ENCODE assay signal across 24 mouse cellular contexts in genomic region chr9:47831412-47831811, GRCm38 (mm10).
DNase-seq lines count a peak whose midpoint lies in the region; ATAC-seq and TF ChIP-seq lines count a peak whose summit lies in the region.
"Had no signal": no experiment of that assay in that cellular context is flagged by ENCODE, and none has a peak within 500 bp of the region (broad histone marks: within the 10 kb centered on the region; RNA-seq: fewer than 3 reads in every experiment).

No protein-coding gene starts in this region.

- H3K4me1 ChIP-seq in ES-E14 (ENCODE audit: control insufficient read depth in 2 of 2, insufficient read depth in 2 of 2, low read length in 2 of 2, poor library complexity in 1 of 2): peaks cover 0 to 16% of the 10 kb centered on the region in 2 experiments; a peak in 1 of 4 replicates
- H3K4me1 ChIP-seq in midbrain, embryonic 16.5 days (ENCODE audit: control insufficient read depth, insufficient read depth, low read length): peaks cover 16% of the 10 kb centered on the region

- no peaks in the 10 kb centered on the region for H3K27me3 ChIP-seq in midbrain, embryonic 16.5 days (ENCODE audit: control insufficient read depth, insufficient read depth, low read depth, low read length)
- H3K27me3 ChIP-seq: embryonic facial prominence, embryonic 12.5 days; embryonic facial prominence, embryonic 15.5 days had no signal

- no peak for ATAC-seq in midbrain, embryonic 16.5 days
- ATAC-seq: forebrain, embryonic 14.5 days; forebrain, embryonic 16.5 days had no signal

- no peak overlapping the region for H3K9ac ChIP-seq in ES-E14 (ENCODE audit: insufficient read depth, low read depth, low read length, poor library complexity, severe bottlenecking)
- H3K9ac ChIP-seq in midbrain, embryonic 16.5 days (ENCODE audit: low read depth, low read length): no peak overlapping the region
- H3K9ac ChIP-seq: embryonic facial prominence, embryonic 12.5 days; embryonic facial prominence, embryonic 15.5 days; forebrain, embryonic 12.5 days had no signal

- H3K4me3 ChIP-seq in ES-E14 (ENCODE audit: insufficient read depth in 1 of 2, low read depth in 1 of 2, low read length in 2 of 2, poor library complexity in 1 of 2, severe bottlenecking in 1 of 2): no peak overlapping the region
- no peak overlapping the region for H3K4me3 ChIP-seq in midbrain, embryonic 16.5 days (ENCODE audit: low read depth, low read length)
- H3K4me3 ChIP-seq: embryonic facial prominence, embryonic 12.5 days; embryonic facial prominence, embryonic 15.5 days; erythroblast, embryonic 14.5 days; forebrain, embryonic 10.5 days; forebrain, embryonic 12.5 days had no signal

- WGBS in midbrain, embryonic 16.5 days: 46% methylated on average over 4 of the region's 4 CpGs

- H3K36me3 ChIP-seq in ES-E14 (ENCODE audit: control insufficient read depth, insufficient read depth, low read length, poor library complexity, severe bottlenecking): no peaks in the 10 kb centered on the region
- no peaks in the 10 kb centered on the region for H3K36me3 ChIP-seq in midbrain, embryonic 16.5 days (ENCODE audit: control insufficient read depth, insufficient read depth, low read length)
- H3K36me3 ChIP-seq: embryonic facial prominence, embryonic 12.5 days; embryonic facial prominence, embryonic 15.5 days; forebrain, embryonic 10.5 days; forebrain, embryonic 12.5 days; G1E had no signal

- H3K27ac ChIP-seq in ES-E14 (ENCODE audit: insufficient read depth, low read depth, low read length, poor library complexity, severe bottlenecking): peak overlapping the region; percentile 21; the same call in 1 of the 2 replicates
- no peak overlapping the region for H3K27ac ChIP-seq in midbrain, embryonic 16.5 days (ENCODE audit: low read length)
- H3K27ac ChIP-seq: embryonic facial prominence, embryonic 12.5 days; embryonic facial prominence, embryonic 15.5 days; forebrain, embryonic 10.5 days; forebrain, embryonic 12.5 days had no signal

- no peak overlapping the region for H3K4me2 ChIP-seq in midbrain, embryonic 16.5 days (ENCODE audit: low read length)
- H3K4me2 ChIP-seq: embryonic facial prominence, embryonic 12.5 days; embryonic facial prominence, embryonic 15.5 days; forebrain, embryonic 12.5 days had no signal

- no peaks in the 10 kb centered on the region for H3K9me3 ChIP-seq in ES-E14 (ENCODE audit: control insufficient read depth, insufficient read depth, low read depth, low read length)
- H3K9me3 ChIP-seq in midbrain, embryonic 16.5 days (replicated peaks; ENCODE audit: control insufficient read depth, low read length, poor library complexity, severe bottlenecking): no peaks in the 10 kb centered on the region
- H3K9me3 ChIP-seq: embryonic facial prominence, embryonic 12.5 days; embryonic facial prominence, embryonic 15.5 days; forebrain, embryonic 10.5 days; forebrain, embryonic 12.5 days had no signal

- in situ Hi-C loops in ES-E14 (cut with MboI; ENCODE audit: low sequenced_read_pairs in 2 of 2, unreplicated experiment in 2 of 2): no loop called here

- DNase-seq in heart, adult 11 months: peak; percentile 51
- DNase-seq in heart, adult 9 months (ENCODE audit: low spot score in 2 of 2): no peak
- no peak for DNase-seq in ES-E14 (ENCODE audit: low read depth, low spot score)
- peak; percentile 60 for DNase-seq in Muller cell, postnatal 12 days (ENCODE audit: inconsistent ontology term)
- DNase-seq in retina, postnatal 1 day: no peak
- DNase-seq: adrenal gland, adult 2 months; adrenal gland, postnatal 10 days; adrenal gland, postnatal 25 days; cerebellum, adult 11 months; cerebellum, adult 18-20 months; cerebellum, adult 8-10 months; cerebellum, adult 9-11 months; cerebellum, postnatal 14 days; cerebellum, postnatal 36 days; embryo, embryonic 11 days had no signal

TF ChIP-seq in ES-E14, 5 proteins besides CTCF, POLR2A, EP300 and RAD21:
- no peak for TF ChIP-seq MAFK (IDR thresholded peaks at IDR 0.05; ENCODE audit: insufficient read depth, low read depth, low read length)
- no peak for TF ChIP-seq ZNF384 (IDR thresholded peaks at IDR 0.05; ENCODE audit: low read depth, low read length)
- no peak for TF ChIP-seq CHD2 (IDR thresholded peaks at IDR 0.05; ENCODE audit: low read depth, low read length)
- no peak for TF ChIP-seq HCFC1 (IDR thresholded peaks at IDR 0.05; ENCODE audit: borderline replicate concordance, insufficient read depth, low read length)
- no peak for TF ChIP-seq ZC3H11A (IDR thresholded peaks at IDR 0.05; ENCODE audit: borderline replicate concordance, low read depth, low read length)

Comparison
In these comparisons a context has a peak if more than half of its experiments do, and no peak if none do; other contexts are left out.
1. DNase-seq: peak in heart, adult 11 months (single experiment) and Muller cell, postnatal 12 days (single experiment); none in heart, adult 9 months (0 of 2), ES-E14 (single experiment) and retina, postnatal 1 day (single experiment).